Mouse (Mus musculus): ENCODE data around the gene Mrpl10.

GRCm38 (mm10) chr11:97033781-97034180, 7.6 kb upstream of the Mrpl10 start:
- no peak for TF ChIP-seq CTCF (IDR thresholded peaks at IDR 0.05; ENCODE audit: low read depth)
- TF ChIP-seq EP300 (IDR thresholded peaks at IDR 0.05; ENCODE audit: low read depth): no peak
